Mouse (Mus musculus) embryo, embryonic 10.5 days (tissue): ENCODE measurements at regions not wholly inside any gene's neighbourhood (a gene's known extent, or its start where the extent isn't known, plus 50 kb on each side); places are given as distances from the start of the nearest gene placed in this dataset.

Source experiments
- DNase-seq: peaks from one replicate; pipeline ENCODE4 v3.0.0-alpha.2; 2015; ENCODE audit warnings: low spot score

DNA sequence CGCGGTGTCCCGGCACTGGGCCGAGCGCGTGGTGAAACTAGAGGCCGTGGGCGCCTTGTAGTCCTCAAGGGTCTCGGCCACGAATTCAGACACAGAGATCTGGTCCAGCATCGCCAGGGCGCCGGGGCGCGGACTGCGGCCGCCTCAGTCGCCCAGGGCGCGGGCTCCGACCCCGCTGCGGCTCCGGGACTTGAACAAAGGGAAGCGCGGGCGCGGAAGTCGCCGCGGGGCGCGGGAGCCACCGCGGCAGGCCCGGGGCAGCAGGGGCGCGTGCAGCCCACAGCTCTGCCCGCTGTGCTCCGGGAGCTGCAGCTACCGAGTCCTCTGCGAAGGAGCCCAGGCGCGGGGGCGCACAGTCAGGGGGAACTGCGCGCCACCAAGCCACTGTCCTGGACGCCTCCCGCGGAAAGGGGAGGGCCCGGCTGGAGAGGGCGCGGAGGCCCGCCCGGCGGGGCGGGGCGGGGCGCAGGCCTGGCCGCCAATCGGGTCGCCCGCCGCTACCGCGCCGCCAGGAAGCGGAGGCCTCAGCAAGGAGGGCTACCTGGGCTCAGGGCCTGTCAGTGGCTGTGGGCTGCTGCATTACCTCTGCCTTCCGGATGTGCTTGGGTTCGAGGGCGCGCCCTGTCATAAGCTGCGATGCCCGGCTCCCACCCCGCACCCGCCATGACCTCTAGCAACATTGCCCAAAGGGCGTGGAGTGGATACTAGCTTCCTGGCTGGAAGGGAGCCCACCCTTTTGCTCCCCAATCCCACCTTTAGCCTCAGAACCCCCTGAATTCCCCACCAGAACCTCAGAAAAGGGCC lies 155.2 kb upstream of the 9030624G23Rik start:
- peak; percentile 26 for DNase-seq
